Mouse (Mus musculus) embryonic facial prominence, embryonic 12.5 days (tissue): Measurements from ENCODE around the gene Mrps30. TPM values are rescaled to one million over a fixed set of nuclear protein-coding genes. Genes with fewer than 3 reads are reported as not detected.
"Not testable (repeated sequence)": the region's sequence is repeated elsewhere in the genome, so short reads cannot be mapped to it uniquely, and the experiment has no call there.

Experiments used
- ATAC-seq: fragments of 200-750 bp; cut with Nextera tagmentation; 2 replicates; pipeline ENCODE4 v1.8.0; 2017; ENCODE audit not compliant: insufficient number of reproducible peaks, insufficient read depth, low FRiP score, low TSS enrichment
- H3K27ac ChIP-seq: fragments of 300-500 bp; sonication (generic); 2 replicates; pipeline ENCODE4 v1.5.1; 2016; ENCODE audit warnings: mild to moderate bottlenecking
- H3K27me3 ChIP-seq: fragments of 300-500 bp; sonication (generic); 2 replicates; pipeline ENCODE4 v1.6.1; 2016; ENCODE audit warnings: mild to moderate bottlenecking, moderate library complexity
- H3K36me3 ChIP-seq: fragments of 300-500 bp; sonication (generic); 2 replicates; pipeline ENCODE4 v1.6.1; 2016; ENCODE audit warnings: mild to moderate bottlenecking
- H3K4me1 ChIP-seq: fragments of 300-500 bp; sonication (generic); 2 replicates; pipeline ENCODE4 v1.6.1; 2016
- H3K4me2 ChIP-seq: fragments of 300-500 bp; sonication (generic); replicated peaks from 2 replicates; pipeline ENCODE4 v1.6.1; 2016; ENCODE audit warnings: mild to moderate bottlenecking, moderate library complexity
- H3K4me3 ChIP-seq: fragments of 300-500 bp; sonication (generic); 2 replicates; pipeline ENCODE4 v1.5.1; 2016; ENCODE audit warnings: mild to moderate bottlenecking
- H3K9ac ChIP-seq: fragments of 300-500 bp; sonication (generic); 2 replicates; pipeline ENCODE4 v1.6.1; 2016; ENCODE audit warnings: mild to moderate bottlenecking, moderate library complexity
- H3K9me3 ChIP-seq: fragments of 300-500 bp; sonication (generic); 2 replicates; pipeline ENCODE4 v1.6.1; 2016; ENCODE audit warnings: mild to moderate bottlenecking, moderate library complexity
- WGBS: fragments of 180-500 bp; shearing (Covaris S2); methylation state at CpG from one replicate; pipeline ENCODE4 v1.1.7; 2016; 5-methylcytosine and 5-hydroxymethylcytosine counted together
- polyA plus RNA-seq: library from polyadenylated mRNA; unstranded; fragments of >200 nt; fragmentation: Nextera tagmentation; extraction: Ambion mirVana; gene quantifications from 2 replicates; pipeline ENCODE4 v1.2.1, GENCODE M21; 2016

Mrps30 gene
- polyA plus RNA-seq: 36.7 TPM in 2 replicates

- Histone ChIP-seq H3K9me3 (no peaks in the 10 kb centered on the region), H3K36me3 (peaks cover 25% of the 10 kb centered on the region), H3K9ac (peak within 1 kb of the TSS; percentile 85), H3K4me3 (peak within 1 kb of the TSS; percentile 98), H3K27ac (peak within 1 kb of the TSS; percentile 85), H3K4me2 (peak within 1 kb of the TSS; percentile 74), H3K4me1 (peaks cover 7% of the 10 kb centered on the region), H3K27me3 (no peaks in the 10 kb centered on the region)
- WGBS: under 1% methylated on average over 93 of the region's 93 CpGs
- peak; percentile 95 for ATAC-seq
Observed at GRCm38 (mm10) chr13:118386511-118387447, at the start of gene Mrps30, which contains the start of gene B430218F22Rik. Gene Mrps30 (minus strand): TSS chr13:118387252. Gene B430218F22Rik (plus strand): TSS chr13:118386630.

- no peak overlapping the region for H3K27ac ChIP-seq
- no peak overlapping the region for H3K4me2 ChIP-seq
- H3K9me3 ChIP-seq: no peaks in the 10 kb centered on the region
- H3K4me1 ChIP-seq: no peaks in the 10 kb centered on the region
- H3K9ac ChIP-seq: no peak overlapping the region
- H3K4me3 ChIP-seq: no peak overlapping the region
- WGBS: 82% methylated on average over 1 of the region's 1 CpGs
- no peak for ATAC-seq
- no peaks in the 10 kb centered on the region for H3K36me3 ChIP-seq
- no peaks in the 10 kb centered on the region for H3K27me3 ChIP-seq
Observed at GRCm38 (mm10) chr13:118420847-118421246, 33.8 kb upstream of the Mrps30 start.

GRCm38 (mm10) chr13:118420408-118420807 lies 33.4 kb upstream of the Mrps30 start:
- no peak overlapping the region for H3K27ac ChIP-seq
- 88% methylated on average over 1 of the region's 1 CpGs for WGBS

GRCm38 (mm10) chr13:118418163-118418562 lies 31.1 kb upstream of the Mrps30 start:
- no peaks in the 10 kb centered on the region for H3K9me3 ChIP-seq
- H3K4me3 ChIP-seq: no peak overlapping the region
- H3K4me2 ChIP-seq: no peak overlapping the region
- WGBS: 73% methylated on average over 4 of the region's 4 CpGs
- no peaks in the 10 kb centered on the region for H3K36me3 ChIP-seq
- H3K27me3 ChIP-seq: no peaks in the 10 kb centered on the region
- no peak overlapping the region for H3K9ac ChIP-seq
- no peak for ATAC-seq
- H3K27ac ChIP-seq: no peak overlapping the region
- H3K4me1 ChIP-seq: no peaks in the 10 kb centered on the region

More at GRCm38 (mm10) chr13:118420408-118420807, 33.4 kb upstream of the Mrps30 start:
- no peaks in the 10 kb centered on the region for H3K4me1 ChIP-seq
- H3K9ac ChIP-seq: no peak overlapping the region
- no peak for ATAC-seq
- H3K9me3 ChIP-seq: no peaks in the 10 kb centered on the region
- no peak overlapping the region for H3K4me2 ChIP-seq
- no peaks in the 10 kb centered on the region for H3K36me3 ChIP-seq
- H3K4me3 ChIP-seq: no peak overlapping the region
- H3K27me3 ChIP-seq: no peaks in the 10 kb centered on the region

- Histone ChIP-seq H3K9me3 (no peaks in the 10 kb centered on the region), H3K9ac (no peak overlapping the region), H3K4me1 (no peaks in the 10 kb centered on the region), H3K36me3 (no peaks in the 10 kb centered on the region), H3K4me2 (no peak overlapping the region), H3K27me3 (no peaks in the 10 kb centered on the region), H3K27ac (no peak overlapping the region), H3K4me3 (no peak overlapping the region)
- 83% methylated on average over 6 of the region's 6 CpGs for WGBS
- ATAC-seq: no peak
Observed at GRCm38 (mm10) chr13:118411297-118411992, 24.4 kb upstream of the Mrps30 start.

- Histone ChIP-seq H3K27me3 (no peaks in the 10 kb centered on the region), H3K4me3 (no peak overlapping the region), H3K4me1 (no peaks in the 10 kb centered on the region), H3K36me3 (no peaks in the 10 kb centered on the region), H3K9me3 (no peaks in the 10 kb centered on the region), H3K27ac (no peak overlapping the region), H3K4me2 (no peak overlapping the region), H3K9ac (no peak overlapping the region)
- ATAC-seq: no peak
Observed at GRCm38 (mm10) chr13:118403544-118403943, 16.5 kb upstream of the Mrps30 start.

- H3K4me1 ChIP-seq: no peaks in the 10 kb centered on the region
- H3K27ac ChIP-seq: no peak overlapping the region
- H3K36me3 ChIP-seq: no peaks in the 10 kb centered on the region
- no peaks in the 10 kb centered on the region for H3K9me3 ChIP-seq
- H3K9ac ChIP-seq: no peak overlapping the region
- ATAC-seq: no peak
- no peaks in the 10 kb centered on the region for H3K27me3 ChIP-seq
- 30% methylated on average over 6 of the region's 6 CpGs for WGBS
- H3K4me3 ChIP-seq: no peak overlapping the region
- no peak overlapping the region for H3K4me2 ChIP-seq
Observed at GRCm38 (mm10) chr13:118400340-118400739, 13.3 kb upstream of the Mrps30 start.

GRCm38 (mm10) chr13:118395803-118396202 lies 8.8 kb upstream of the Mrps30 start:
- Histone ChIP-seq H3K4me1 (no peaks in the 10 kb centered on the region), H3K9ac (no peak overlapping the region), H3K27ac (no peak overlapping the region), H3K4me2 (no peak overlapping the region), H3K4me3 (no peak overlapping the region), H3K36me3 (no peaks in the 10 kb centered on the region), H3K27me3 (no peaks in the 10 kb centered on the region), H3K9me3 (no peaks in the 10 kb centered on the region)
- no peak for ATAC-seq
- 79% methylated on average over 3 of the region's 3 CpGs for WGBS

GRCm38 (mm10) chr13:118387448-118387801 lies 373 bp upstream of the Mrps30 start:
- Histone ChIP-seq H3K4me3 (peak overlapping the region; percentile 98), H3K36me3 (peaks cover 19% of the 10 kb centered on the region), H3K4me2 (peak overlapping the region; percentile 40)
- not testable (repeated sequence) for H3K4me1 ChIP-seq, H3K27ac ChIP-seq, H3K9ac ChIP-seq, H3K27me3 ChIP-seq, H3K9me3 ChIP-seq
- 11% methylated on average over 10 of the region's 10 CpGs for WGBS
- ATAC-seq: peak; percentile 25; the same call in 1 of the 2 replicates

GRCm38 (mm10) chr13:118380381-118380780 lies 6.7 kb downstream of the Mrps30 start:
- Histone ChIP-seq H3K4me1 (no peaks in the 10 kb centered on the region), H3K9me3 (no peaks in the 10 kb centered on the region), H3K9ac (no peak overlapping the region), H3K36me3 (peaks cover 38% of the 10 kb centered on the region), H3K27ac (no peak overlapping the region), H3K4me2 (no peak overlapping the region), H3K27me3 (no peaks in the 10 kb centered on the region), H3K4me3 (no peak overlapping the region)
- 70% methylated on average over 10 of the region's 10 CpGs for WGBS
- no peak for ATAC-seq

GRCm38 (mm10) chr13:118379155-118379554 lies 7.9 kb downstream of the Mrps30 start:
- Histone ChIP-seq H3K36me3 (peaks cover 37% of the 10 kb centered on the region), H3K27ac (no peak overlapping the region), H3K9me3 (no peaks in the 10 kb centered on the region), H3K4me3 (no peak overlapping the region), H3K4me2 (no peak overlapping the region), H3K9ac (no peak overlapping the region), H3K4me1 (no peaks in the 10 kb centered on the region), H3K27me3 (no peaks in the 10 kb centered on the region)
- WGBS: 66% methylated on average over 1 of the region's 1 CpGs
- ATAC-seq: no peak

- H3K27ac ChIP-seq: no peak overlapping the region
- H3K4me2 ChIP-seq: no peak overlapping the region
- no peaks in the 10 kb centered on the region for H3K4me1 ChIP-seq
- no peaks in the 10 kb centered on the region for H3K9me3 ChIP-seq
- H3K9ac ChIP-seq: no peak overlapping the region
- H3K27me3 ChIP-seq: no peaks in the 10 kb centered on the region
- H3K4me3 ChIP-seq: no peak overlapping the region
- WGBS: 88% methylated on average over 4 of the region's 4 CpGs
- H3K36me3 ChIP-seq: peaks cover 5% of the 10 kb centered on the region; the same call in 1 of the 2 replicates
- no peak for ATAC-seq
Observed at GRCm38 (mm10) chr13:118372871-118373270, 14.2 kb downstream of the Mrps30 start.
